Mouse (Mus musculus): ENCODE results near the gene Tex22.
A peak's percentile ranks its signal among the peaks of the same experiment; 100 is the strongest.

DNA sequence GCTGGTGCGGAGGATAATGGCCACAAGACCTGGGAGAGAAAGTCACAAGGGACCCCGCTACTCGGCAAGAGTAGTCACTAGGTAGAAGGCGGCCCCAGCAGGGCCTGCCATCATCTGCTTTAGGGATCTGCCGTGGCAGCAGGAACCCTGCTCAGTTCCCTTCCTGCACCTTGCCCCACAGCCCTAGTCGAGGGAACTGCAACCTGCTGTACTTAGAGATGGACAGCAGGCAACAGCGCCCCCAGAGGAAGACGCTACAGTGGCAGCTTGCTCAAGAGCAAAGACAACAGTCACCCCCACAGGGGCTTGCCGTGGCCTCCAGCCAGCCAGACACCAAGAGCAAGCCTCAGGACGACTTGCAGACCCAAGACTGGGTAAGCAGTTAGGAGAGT lies 757 bp downstream of the Tex22 start:
- TF ChIP-seq CTCF (IDR thresholded peaks at IDR 0.05; ENCODE audit: low read depth, low read length), result peak; percentile 97
- TF ChIP-seq POLR2A (IDR thresholded peaks at IDR 0.05; ENCODE audit: extremely low read depth, insufficient read depth, low read length), result 0 out of 2 replicates have a peak, but pooled peaks have one; percentile 29

All from liver, adult 2 months (tissue).